Mouse (Mus musculus) heart, adult 2 months (tissue): Measurements from ENCODE around the gene Foxl1. TPM values are rescaled to one million over a fixed set of nuclear protein-coding genes. Genes with fewer than 3 reads are reported as not detected.

ENCODE experiments used
- DNase-seq, 2 experiments: peaks; one replicate each; pipeline ENCODE4 v3.0.0; 2021
- H3K27ac ChIP-seq: fragments of 200-600 bp; 2 replicates; pipeline ENCODE4 v1.8.1; 2022
- H3K27me3 ChIP-seq: fragments of 200-500 bp; 2 replicates; pipeline ENCODE4 v1.6.1; 2012; ENCODE audit warnings: mild to moderate bottlenecking, low read length, inconsistent platforms, mixed read lengths; ENCODE audit not compliant: control insufficient read depth, insufficient read depth
- H3K36me3 ChIP-seq: fragments of 200-500 bp; 2 replicates; pipeline ENCODE4 v1.6.1; 2012; ENCODE audit warnings: low read length, inconsistent platforms; ENCODE audit not compliant: control insufficient read depth, insufficient read depth
- H3K4me1 ChIP-seq: fragments of 200-500 bp; 2 replicates; pipeline ENCODE4 v1.6.1; 2011; ENCODE audit warnings: low read length; ENCODE audit not compliant: control insufficient read depth, insufficient read depth
- H3K4me3 ChIP-seq: fragments of 200-600 bp; 2 replicates; pipeline ENCODE4 v1.8.1; 2022
- H3K79me2 ChIP-seq: fragments of 200-500 bp; replicated peaks from 2 replicates; pipeline ENCODE4 v1.6.1; 2012; ENCODE audit warnings: mild to moderate bottlenecking, inconsistent platforms, low read length, moderate library complexity, mixed read lengths; ENCODE audit not compliant: control insufficient read depth, insufficient read depth
- H3K9ac ChIP-seq: fragments of 200-500 bp; 2 replicates; pipeline ENCODE4 v1.6.1; 2012; ENCODE audit warnings: low read depth, mild to moderate bottlenecking, control low read depth, inconsistent platforms, low read length, mixed read lengths
- CTCF ChIP-seq: fragments of 200-600 bp; IDR thresholded peaks from 2 replicates; pipeline ENCODE4 v1.8.1; 2022; ENCODE audit warnings: antibody characterized with exemption, mild to moderate bottlenecking, moderate library complexity
- EP300 ChIP-seq: fragments of 200-500 bp; IDR thresholded peaks from 2 replicates; pipeline ENCODE4 v1.6.1; 2011; ENCODE audit warnings: low read depth, low read length, control low read depth; ENCODE audit not compliant: insufficient read depth
- POLR2A ChIP-seq: fragments of 200-500 bp; IDR thresholded peaks from 2 replicates; pipeline ENCODE4 v1.6.1; 2011; ENCODE audit warnings: mild to moderate bottlenecking, low read depth, low read length, control low read depth; ENCODE audit not compliant: insufficient read depth
- WGBS: fragments of 180-500 bp; shearing (Covaris S2); methylation state at CpG from one replicate; pipeline ENCODE4 v1.1.7; 2018; 5-methylcytosine and 5-hydroxymethylcytosine counted together
- intact Hi-C: fragments of 180-260 bp; cut with DNase I; formaldehyde crosslinking; loops from one replicate; pipeline ENCODE4 v1.15.1; 2025
- polyA plus RNA-seq: library from polyadenylated mRNA; depleted of rRNA; stranded (reverse); fragments of >200 nt; gene quantifications from 2 replicates; pipeline ENCODE4 v1.2.3, GENCODE M21; 2012
- total RNA-seq, 2 experiments: library from RNA; stranded (reverse); gene quantifications; 2 replicates each; pipeline ENCODE4 v1.2.3; 2021

Gene Foxl1
- total and polyA plus RNA-seq, 3 experiments, result 0.07 to 0.08 (median 0.08) TPM

DNA sequence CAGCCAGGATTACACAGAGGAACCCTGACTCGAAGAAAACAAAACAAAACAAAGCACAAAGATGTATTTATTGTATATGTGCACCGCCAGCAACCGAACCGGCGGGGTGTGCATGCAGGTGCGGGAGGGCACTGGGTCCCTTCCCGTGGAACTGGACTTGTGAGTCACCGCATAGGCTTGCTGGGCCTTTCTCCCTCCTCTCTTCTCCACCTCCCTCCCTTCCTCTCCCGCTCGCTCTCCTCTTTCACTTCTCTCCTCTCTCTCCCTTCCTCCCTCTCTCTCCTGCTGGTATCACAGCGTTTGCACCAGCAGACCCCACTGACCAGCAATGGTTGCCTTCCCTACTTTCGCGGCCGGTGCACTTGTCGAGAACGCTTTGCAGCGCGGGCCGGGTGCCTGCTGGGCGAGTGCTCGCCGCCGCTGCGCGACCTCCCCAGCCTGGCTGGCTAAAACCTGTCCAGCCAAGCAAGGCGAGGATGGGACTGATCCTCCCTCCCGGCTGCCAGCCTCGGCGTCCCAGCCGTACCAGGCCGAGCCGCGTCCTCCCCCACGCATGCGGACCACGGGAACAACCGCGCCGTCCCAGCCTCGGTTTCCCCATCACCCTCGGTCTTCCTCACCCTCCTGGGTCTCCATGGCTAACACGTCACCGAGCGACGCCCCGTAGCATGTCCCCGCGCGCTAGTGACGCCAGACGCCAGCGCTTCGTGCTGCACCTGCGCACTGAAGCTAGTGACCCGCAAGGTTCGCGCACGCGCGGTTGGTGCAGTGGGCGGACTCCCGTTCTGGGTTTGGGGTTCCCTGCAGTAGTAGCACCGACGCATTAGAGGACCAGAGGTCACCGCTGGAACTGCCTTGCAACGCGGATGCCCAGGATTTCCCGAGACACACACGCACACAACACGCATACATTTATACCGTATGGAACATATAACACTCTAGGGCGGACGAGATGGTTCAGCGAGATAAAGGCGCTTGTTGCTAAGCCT, 19.8 kb upstream of the Foxl1 start, which contains the start of gene Mthfsd:
TSS of gene Mthfsd (minus strand) at position 725 of the 989 bp plus-strand sequence.
- intact Hi-C loops, result no loop called here

DNA sequence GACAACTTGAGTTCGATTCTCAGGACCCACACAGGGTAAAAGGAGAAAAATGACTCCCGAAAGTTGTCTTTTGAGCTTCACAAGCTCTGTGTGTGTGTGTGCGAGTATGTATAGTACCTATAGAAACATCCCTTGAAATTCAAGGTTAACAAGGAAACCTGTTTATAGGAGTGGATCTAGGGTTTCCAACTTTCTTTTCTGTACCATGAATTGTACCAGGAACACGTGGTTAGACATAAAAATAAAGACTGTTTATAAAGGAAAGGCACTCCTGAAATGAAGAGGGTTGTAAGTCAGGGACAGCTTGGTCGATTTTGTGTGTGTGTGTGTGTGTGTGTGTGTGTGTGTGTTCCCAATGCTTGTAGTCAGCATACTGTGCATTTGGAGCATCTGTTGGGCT, 19.1 kb upstream of the Foxl1 start:
- 13% methylated on average over 5 of the region's 5 CpGs for WGBS
- peak overlapping the region; percentile 63 for H3K9ac ChIP-seq
- intact Hi-C loops, result no loop called here
- H3K79me2 ChIP-seq, result no peaks in the 10 kb centered on the region
- no peaks in the 10 kb centered on the region for H3K36me3 ChIP-seq
- TF ChIP-seq CTCF (no peak), POLR2A (no peak), EP300 (no peak)
- no peaks in the 10 kb centered on the region for H3K27me3 ChIP-seq
- peak overlapping the region; percentile 97 for H3K4me3 ChIP-seq
- H3K4me1 ChIP-seq, result no peaks in the 10 kb centered on the region
- no peak for DNase-seq
- H3K27ac ChIP-seq, result peak overlapping the region; percentile 86

More for the DNA sequence above, 19.8 kb upstream of the Foxl1 start, which contains the start of gene Mthfsd:
- peak within 1 kb of the TSS; percentile 86 for H3K27ac ChIP-seq
- no peaks in the 10 kb centered on the region for H3K79me2 ChIP-seq
- peak within 1 kb of the TSS; percentile 88 for H3K9ac ChIP-seq
- DNase-seq, result peak; percentile 99
- no peaks in the 10 kb centered on the region for H3K27me3 ChIP-seq
- peak within 1 kb of the TSS; percentile 97 for H3K4me3 ChIP-seq
- 1% methylated on average over 75 of the region's 75 CpGs for WGBS
- TF ChIP-seq CTCF (peak; percentile 29), EP300 (peak; percentile 43; the same call in 1 of the 2 replicates), POLR2A (peak; percentile 99)
- H3K36me3 ChIP-seq, result no peaks in the 10 kb centered on the region
- no peaks in the 10 kb centered on the region for H3K4me1 ChIP-seq

DNA sequence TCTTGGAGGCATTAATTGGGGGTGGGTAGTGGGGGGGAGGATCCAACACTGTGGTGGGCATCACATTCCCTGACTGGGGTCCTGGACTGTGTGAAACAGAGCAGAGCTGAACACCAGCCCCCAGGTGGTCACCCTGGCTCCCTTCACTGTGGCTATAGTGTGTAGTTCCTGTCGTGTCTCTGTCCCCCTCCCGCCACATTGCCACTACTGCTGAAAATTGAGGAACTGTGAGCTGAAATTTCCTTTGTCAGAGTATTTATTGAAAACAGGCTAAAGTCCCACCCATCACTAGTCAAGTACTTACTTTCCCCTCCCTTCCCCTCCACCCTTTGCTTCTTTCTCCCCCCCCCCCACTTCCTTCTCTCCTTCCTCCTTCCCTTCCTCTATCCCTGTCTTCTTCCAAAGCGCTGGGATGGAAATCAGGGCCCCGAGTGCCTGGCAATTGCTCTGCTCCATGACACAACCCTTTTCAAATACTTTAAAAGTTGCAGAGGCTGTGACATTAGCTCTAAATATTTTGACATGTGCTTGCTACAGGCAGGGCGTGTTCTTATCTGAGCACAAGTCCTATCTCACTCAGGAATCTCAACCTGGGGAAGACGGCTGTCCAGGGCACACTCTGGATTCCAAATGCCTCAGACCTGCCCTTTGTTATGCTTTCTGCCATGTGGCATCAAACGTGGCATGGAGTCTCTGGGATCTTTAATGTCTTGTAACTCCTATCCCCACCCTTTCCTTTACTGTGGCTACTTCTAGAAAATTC, 16.4 kb upstream of the Foxl1 start:
- no peaks in the 10 kb centered on the region for H3K36me3 ChIP-seq
- 41% methylated on average over 7 of the region's 7 CpGs for WGBS
- no peak for DNase-seq
- no peak overlapping the region for H3K27ac ChIP-seq
- H3K4me1 ChIP-seq, result no peaks in the 10 kb centered on the region; the same call in 1 of the 2 replicates
- H3K9ac ChIP-seq, result no peak overlapping the region
- no peaks in the 10 kb centered on the region for H3K79me2 ChIP-seq
- peaks cover 4% of the 10 kb centered on the region; the same call in 1 of the 2 replicates for H3K27me3 ChIP-seq
- TF ChIP-seq CTCF (no peak), POLR2A (no peak), EP300 (no peak)
- H3K4me3 ChIP-seq, result no peak overlapping the region
- intact Hi-C loops, result no loop called here

DNA sequence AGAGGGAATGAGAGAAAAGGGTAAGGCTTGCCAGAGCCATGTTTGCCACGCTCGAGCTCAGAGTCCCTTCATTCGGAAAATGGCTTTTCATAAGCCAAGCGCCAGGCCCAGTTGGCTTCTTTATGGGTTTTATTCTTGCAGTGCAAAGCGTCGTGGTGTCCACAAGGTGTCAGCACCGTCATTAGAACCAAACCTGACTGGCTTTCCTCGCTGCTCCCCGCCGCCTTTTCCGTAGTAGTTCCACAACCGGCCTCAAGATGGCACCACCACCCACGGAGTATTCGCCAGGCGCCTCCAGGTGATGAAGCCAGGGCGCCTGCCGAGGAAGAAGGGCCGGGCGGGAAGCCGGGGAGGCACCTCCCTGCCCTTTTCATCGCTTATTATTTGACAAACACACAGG, 14.5 kb upstream of the Foxl1 start:
- peak; percentile 98 for TF ChIP-seq EP300
- TF ChIP-seq CTCF, result peak; percentile 100
- TF ChIP-seq POLR2A, result no peak
- peak; percentile 94 to 99 for DNase-seq
- under 1% methylated on average over 21 of the region's 21 CpGs for WGBS
- H3K27me3 ChIP-seq, result peaks cover 18% of the 10 kb centered on the region
- no peak overlapping the region for H3K27ac ChIP-seq
- H3K4me1 ChIP-seq, result no peaks in the 10 kb centered on the region; the same call in 1 of the 2 replicates
- no peak overlapping the region for H3K4me3 ChIP-seq
- intact Hi-C loops, result loop anchor here (1.0 kb wide), 3 partner anchors 116 to 400 kb away; no protein-coding TSS in a partner anchor
- no peak overlapping the region for H3K9ac ChIP-seq
- no peaks in the 10 kb centered on the region for H3K36me3 ChIP-seq
- no peaks in the 10 kb centered on the region for H3K79me2 ChIP-seq

DNA sequence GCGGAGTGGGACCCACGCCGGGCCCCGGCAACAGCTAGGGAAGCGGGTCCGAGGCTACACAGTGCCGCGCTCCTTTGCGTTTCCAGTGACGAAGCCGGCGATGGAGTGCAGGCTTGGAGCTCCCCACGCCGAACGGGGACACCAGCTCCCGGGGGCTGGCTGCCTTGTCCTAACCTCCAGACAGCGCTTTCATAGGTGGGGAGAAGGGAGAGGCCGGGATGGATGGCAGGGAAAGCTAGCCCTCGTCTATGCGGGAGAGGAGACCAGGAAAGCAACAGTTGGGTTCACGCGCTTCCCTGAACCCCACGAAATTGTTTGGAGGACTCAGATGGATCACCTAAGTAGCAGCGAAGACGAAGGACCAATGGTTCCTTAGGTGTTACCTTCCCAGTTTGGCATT, 12.6 kb upstream of the Foxl1 start:
- intact Hi-C loops, result no loop called here
- WGBS, result 14% methylated on average over 25 of the region's 25 CpGs
- Histone ChIP-seq H3K4me3 (no peak overlapping the region), H3K9ac (no peak overlapping the region), H3K36me3 (no peaks in the 10 kb centered on the region), H3K27me3 (peaks cover 20% of the 10 kb centered on the region), H3K79me2 (no peaks in the 10 kb centered on the region), H3K4me1 (no peaks in the 10 kb centered on the region; the same call in 1 of the 2 replicates), H3K27ac (no peak overlapping the region)
- TF ChIP-seq EP300 (no peak), POLR2A (no peak), CTCF (no peak)
- DNase-seq, result no peak

DNA sequence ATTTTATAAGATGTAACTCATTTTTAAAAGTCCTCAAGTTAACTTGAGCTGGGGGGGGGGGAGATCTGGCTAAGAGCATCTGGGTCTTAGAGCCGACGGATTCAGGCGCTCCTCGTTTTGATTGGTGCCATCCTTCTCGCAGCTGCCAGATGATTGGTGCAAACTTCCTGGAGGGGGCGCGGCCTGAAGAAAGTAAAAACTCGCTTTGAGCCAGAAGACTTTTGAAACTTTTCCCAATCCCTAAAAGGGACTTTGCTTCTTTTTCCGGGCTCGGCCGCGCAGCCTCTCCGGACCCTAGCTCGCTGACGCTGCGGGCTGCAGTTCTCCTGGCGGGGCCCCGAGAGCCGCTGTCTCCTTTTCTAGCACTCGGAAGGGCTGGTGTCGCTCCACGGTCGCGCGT, 11.8 kb upstream of the Foxl1 start, which contains the start of gene Foxc2:
TSS of gene Foxc2 (plus strand) at position 224 of the 400 bp plus-strand sequence.
- H3K27ac ChIP-seq, result peak within 1 kb of the TSS; percentile 83
- WGBS, result under 1% methylated on average over 25 of the region's 25 CpGs
- peak within 1 kb of the TSS; percentile 83 for H3K9ac ChIP-seq
- intact Hi-C loops, result no loop called here
- DNase-seq, result peak; percentile 85 to 91
- TF ChIP-seq CTCF (peak; percentile 32; the same call in 1 of the 2 replicates), EP300 (no peak), POLR2A (peak; percentile 81)
- no peaks in the 10 kb centered on the region; the same call in 1 of the 2 replicates for H3K4me1 ChIP-seq
- peak within 1 kb of the TSS; percentile 77 for H3K4me3 ChIP-seq
- peaks cover 20% of the 10 kb centered on the region for H3K27me3 ChIP-seq
- H3K36me3 ChIP-seq, result no peaks in the 10 kb centered on the region
- no peaks in the 10 kb centered on the region for H3K79me2 ChIP-seq
